Mouse (Mus musculus) MEL (cell line): ENCODE data around the gene Erg. TPM values are rescaled to one million over a fixed set of nuclear protein-coding genes. Genes with fewer than 3 reads are reported as not detected.
A peak's percentile ranks its signal among the peaks of the same experiment; 100 is the strongest.

Experiments
- DNase-seq: peaks from one replicate; pipeline ENCODE4 v3.0.0; 2011; ENCODE audit warnings: low read depth, low spot score
- H3K27ac ChIP-seq: 2 replicates; pipeline ENCODE4 v1.5.1; 2012; ENCODE audit warnings: low read depth, mild to moderate bottlenecking, control low read depth, low read length, moderate library complexity; ENCODE audit not compliant: control insufficient read depth
- H3K27me3 ChIP-seq, 2 experiments: fragments of 150-350 bp in 1 of 2; sonication (generic) in 1 of 2; 2 replicates each; pipeline ENCODE4 v1.6.1; 2012; ENCODE audit warnings: low read length in 2 of 2, mild to moderate bottlenecking in 2 of 2, improper control_type of control experiment in 1 of 2, moderate library complexity in 1 of 2; ENCODE audit not compliant: insufficient read depth in 2 of 2, control insufficient read depth in 1 of 2
- H3K36me3 ChIP-seq, 2 experiments: 2 replicates each; pipeline ENCODE4 v1.6.1; 2012 to 2014; ENCODE audit warnings: low read length in 2 of 2, improper control_type of control experiment in 1 of 2, inconsistent platforms in 1 of 2, mild to moderate bottlenecking in 1 of 2; ENCODE audit not compliant: insufficient read depth in 2 of 2, control insufficient read depth in 1 of 2
- H3K4me1 ChIP-seq, 2 experiments: fragments of 150-350 bp in 1 of 2; sonication (generic) in 1 of 2; 2 replicates each; pipeline ENCODE4 v1.6.1; 2012; ENCODE audit warnings: low read length in 2 of 2, improper control_type of control experiment in 1 of 2, mild to moderate bottlenecking in 1 of 2; ENCODE audit not compliant: insufficient read depth in 2 of 2, control insufficient read depth in 1 of 2
- H3K4me3 ChIP-seq, 2 experiments: fragments of 150-350 bp in 1 of 2; sonication (generic) in 1 of 2; 2 replicates each; pipeline ENCODE4 v1.5.1; 2012; ENCODE audit warnings: low read depth in 2 of 2, low read length in 2 of 2, mild to moderate bottlenecking in 2 of 2, moderate library complexity in 2 of 2, control low read depth in 1 of 2, improper control_type of control experiment in 1 of 2; ENCODE audit not compliant: control insufficient read depth in 1 of 2, insufficient read depth in 1 of 2
- H3K79me2 ChIP-seq: 2 replicates; pipeline ENCODE4 v1.6.1; 2012; ENCODE audit warnings: mild to moderate bottlenecking, low read length, moderate library complexity; ENCODE audit not compliant: control insufficient read depth, poor library complexity, insufficient read depth
- H3K9ac ChIP-seq: 2 replicates; pipeline ENCODE4 v1.6.1; 2012; ENCODE audit warnings: low read depth, mild to moderate bottlenecking, control low read depth, low read length, moderate library complexity; ENCODE audit not compliant: control insufficient read depth, poor library complexity, severe bottlenecking
- H3K9me3 ChIP-seq: fragments of 150-350 bp; sonication (generic); replicated peaks from 2 replicates; pipeline ENCODE4 v1.6.1; 2012; ENCODE audit warnings: mild to moderate bottlenecking, low read length, improper control_type of control experiment, moderate library complexity; ENCODE audit not compliant: insufficient read depth
- BHLHE40 ChIP-seq: IDR thresholded peaks from 2 replicates; pipeline ENCODE4 v1.6.1; 2012; ENCODE audit warnings: low read depth, mild to moderate bottlenecking, inconsistent platforms, low read length, improper control_type of control experiment, borderline replicate concordance
- CHD2 ChIP-seq: IDR thresholded peaks from 2 replicates; pipeline ENCODE4 v1.6.1; 2011; ENCODE audit warnings: low read length, improper control_type of control experiment
- E2F4 ChIP-seq: IDR thresholded peaks from 2 replicates; pipeline ENCODE4 v1.6.1; 2011; ENCODE audit warnings: low read depth, low read length, improper control_type of control experiment, borderline replicate concordance
- ELF1 ChIP-seq: IDR thresholded peaks from 2 replicates; pipeline ENCODE4 v1.6.1; 2014; ENCODE audit warnings: low read depth, mild to moderate bottlenecking, inconsistent platforms, low read length, improper control_type of control experiment, moderate library complexity
- EP300 ChIP-seq, 2 experiments: IDR thresholded peaks; 2 replicates each; pipeline ENCODE4 v1.6.1; 2011; ENCODE audit warnings: improper control_type of control experiment in 2 of 2, low read length in 2 of 2, low read depth in 1 of 2, mild to moderate bottlenecking in 1 of 2
- ETS1 ChIP-seq: IDR thresholded peaks from 2 replicates; pipeline ENCODE4 v1.6.1; 2012; ENCODE audit warnings: low read depth, mild to moderate bottlenecking, inconsistent platforms, low read length, improper control_type of control experiment, moderate library complexity
- GABPA ChIP-seq: IDR thresholded peaks from 2 replicates; pipeline ENCODE4 v1.6.1; 2012; ENCODE audit warnings: low read depth, mild to moderate bottlenecking, inconsistent platforms, low read length, improper control_type of control experiment, moderate library complexity
- GATA1 ChIP-seq: IDR thresholded peaks from 2 replicates; pipeline ENCODE4 v1.6.1; 2011; ENCODE audit warnings: low read depth, low read length, improper control_type of control experiment
- KAT2A ChIP-seq: conservative IDR thresholded peaks from 2 replicates; pipeline ENCODE4 v1.6.1; 2012; ENCODE audit warnings: low read depth, low read length, improper control_type of control experiment, inconsistent platforms
- MAFK ChIP-seq: IDR thresholded peaks from 2 replicates; pipeline ENCODE4 v1.6.1; 2011; ENCODE audit warnings: low read depth, mild to moderate bottlenecking, low read length, improper control_type of control experiment, borderline replicate concordance
- NELFE ChIP-seq: IDR thresholded peaks from 2 replicates; pipeline ENCODE4 v1.6.1; 2011; ENCODE audit warnings: low read depth, low read length, improper control_type of control experiment
- NRF1 ChIP-seq: IDR thresholded peaks from 2 replicates; pipeline ENCODE4 v1.6.1; 2014; ENCODE audit warnings: low read depth, mild to moderate bottlenecking, inconsistent platforms, low read length, improper control_type of control experiment, moderate library complexity; ENCODE audit not compliant: poor library complexity, insufficient read depth, severe bottlenecking
- POLR2AphosphoS2 ChIP-seq: IDR thresholded peaks from 2 replicates; pipeline ENCODE4 v1.6.1; 2011; ENCODE audit warnings: low read length, improper control_type of control experiment
- POLR2AphosphoS5 ChIP-seq: IDR thresholded peaks from 2 replicates; pipeline ENCODE4 v1.6.1; 2012; ENCODE audit warnings: low read depth, borderline replicate concordance, mild to moderate bottlenecking, inconsistent platforms, low read length, moderate library complexity, mixed read lengths
- RCOR1 ChIP-seq: IDR thresholded peaks from 2 replicates; pipeline ENCODE4 v1.6.1; 2012; ENCODE audit warnings: low read depth, mild to moderate bottlenecking, inconsistent platforms, low read length, improper control_type of control experiment
- TAL1 ChIP-seq: IDR thresholded peaks from 2 replicates; pipeline ENCODE4 v1.6.1; 2012; ENCODE audit warnings: mild to moderate bottlenecking, inconsistent platforms, low read length, moderate library complexity, mixed read lengths
- TBP ChIP-seq: IDR thresholded peaks from 2 replicates; pipeline ENCODE4 v1.8.0; 2011; ENCODE audit warnings: low read depth, low read length, improper control_type of control experiment
- TCF12 ChIP-seq: IDR thresholded peaks from 2 replicates; pipeline ENCODE4 v1.6.1; 2014; ENCODE audit warnings: low read depth, mild to moderate bottlenecking, inconsistent platforms, low read length, improper control_type of control experiment, moderate library complexity
- UBTF ChIP-seq: IDR thresholded peaks from 2 replicates; pipeline ENCODE4 v1.6.1; 2012; ENCODE audit warnings: low read depth, mild to moderate bottlenecking, inconsistent platforms, low read length, improper control_type of control experiment, moderate library complexity, borderline replicate concordance; ENCODE audit not compliant: insufficient read depth
- USF1 ChIP-seq: IDR thresholded peaks from 2 replicates; pipeline ENCODE4 v1.6.1; 2014; ENCODE audit warnings: low read depth, mild to moderate bottlenecking, inconsistent platforms, low read length, improper control_type of control experiment, moderate library complexity
- USF2 ChIP-seq, 2 experiments: IDR thresholded peaks; 2 replicates each; pipeline ENCODE4 v1.6.1; 2011 to 2012; ENCODE audit warnings: improper control_type of control experiment in 2 of 2, low read length in 2 of 2, borderline replicate concordance in 1 of 2, inconsistent platforms in 1 of 2, low read depth in 1 of 2, mild to moderate bottlenecking in 1 of 2; ENCODE audit not compliant: insufficient read depth in 1 of 2
- ZC3H11A ChIP-seq: IDR thresholded peaks from 2 replicates; pipeline ENCODE4 v1.6.1; 2012; ENCODE audit warnings: low read depth, mild to moderate bottlenecking, inconsistent platforms, low read length, improper control_type of control experiment
- ZKSCAN1 ChIP-seq: IDR thresholded peaks from 2 replicates; pipeline ENCODE4 v1.6.1; 2012; ENCODE audit warnings: low read depth, mild to moderate bottlenecking, inconsistent platforms, low read length, improper control_type of control experiment, moderate library complexity
- ZNF384 ChIP-seq: IDR thresholded peaks from 2 replicates; pipeline ENCODE4 v1.6.1; 2012; ENCODE audit warnings: low read depth, mild to moderate bottlenecking, inconsistent platforms, low read length, improper control_type of control experiment
- polyA plus RNA-seq, 2 experiments: library from polyadenylated mRNA; stranded (reverse) in 1 of 2; unstranded in 1 of 2; fragments of >175 nt in 1 of 2; fragments of >200 nt in 1 of 2; gene quantifications; 2 replicates each; pipeline versions ENCODE4 v1.2.1 to v1.2.4; 2012; ENCODE audit warnings: low replicate concordance in 2 of 2, low read depth in 1 of 2; ENCODE audit not compliant: insufficient read length in 2 of 2, insufficient read depth in 1 of 2, missing spikeins in 1 of 2
- total RNA-seq: library from RNA; depleted of rRNA; stranded (reverse); fragments of 300-350 nt; gene quantifications from 2 replicates; pipeline ENCODE4 v1.2.3, GENCODE M21; 2012

Gene Erg
- total and polyA plus RNA-seq, 3 experiments = 0.11 to 0.27 TPM; not detected in 1

GRCm38 (mm10) chr16:95452411-95452810 lies 134.0 kb downstream of the Erg start:
- no peak for DNase-seq
- H3K27ac ChIP-seq = no peak overlapping the region
- H3K4me3 ChIP-seq = no peak overlapping the region
- H3K9ac ChIP-seq = no peak overlapping the region
- peaks cover 2 to 10% of the 10 kb centered on the region in 2 experiments for H3K4me1 ChIP-seq
- peaks cover 0 to 13% of the 10 kb centered on the region in 2 experiments; a peak in 2 of 4 replicates for H3K36me3 ChIP-seq
- H3K79me2 ChIP-seq = no peaks in the 10 kb centered on the region
- TF ChIP-seq TAL1 (no peak), ELF1 (no peak), NELFE (no peak), TBP (no peak), ZNF384 (no peak), GABPA (no peak), UBTF (no peak), USF2 (IDR thresholded peaks at IDR 0.05; ENCODE audit: borderline replicate concordance in 1 of 2, insufficient read depth in 1 of 2, low read depth in 1 of 2, low read length in 2 of 2) (no peak), ZC3H11A (no peak), TCF12 (no peak), E2F4 (no peak)
- H3K27me3 ChIP-seq = peaks cover 0 to 2% of the 10 kb centered on the region in 2 experiments; a peak in 2 of 4 replicates
- no peaks in the 10 kb centered on the region for H3K9me3 ChIP-seq

GRCm38 (mm10) chr16:95449361-95449725 lies 137.1 kb downstream of the Erg start:
- H3K27me3 ChIP-seq = 0 out of 4 replicates have a peak, but pooled peaks cover 0 to 2% of the 10 kb centered on the region in 2 experiments
- no peaks in the 10 kb centered on the region for H3K9me3 ChIP-seq
- DNase-seq = peak; percentile 46
- no peak overlapping the region for H3K9ac ChIP-seq
- peak overlapping the region; percentile 7; the same call in 1 of the 2 replicates for H3K27ac ChIP-seq
- no peaks in the 10 kb centered on the region for H3K79me2 ChIP-seq
- H3K36me3 ChIP-seq = peaks cover 0 to 13% of the 10 kb centered on the region in 2 experiments; a peak in 2 of 4 replicates
- no peak for TF ChIP-seq POLR2AphosphoS2
- TF ChIP-seq CHD2 = no peak
- no peak for TF ChIP-seq KAT2A
- no peak for TF ChIP-seq ZKSCAN1
- peak in 1 of 2 experiments; percentile 38; a peak in 2 of 4 replicates for TF ChIP-seq EP300 (IDR thresholded peaks at IDR 0.05; ENCODE audit: low read depth in 1 of 2, low read length in 2 of 2)
- 0 out of 2 replicates have a peak, but pooled peaks have one; percentile 40 for TF ChIP-seq ELF1
- peak; percentile 3; the same call in 1 of the 2 replicates for TF ChIP-seq ETS1
- no peak for TF ChIP-seq POLR2AphosphoS5
- TF ChIP-seq BHLHE40 = no peak
- no peak for TF ChIP-seq RCOR1
- TF ChIP-seq USF1 = no peak
- TF ChIP-seq GATA1 = 0 out of 2 replicates have a peak, but pooled peaks have one; percentile 2
- no peak for TF ChIP-seq E2F4
- no peak for TF ChIP-seq MAFK
- no peak for TF ChIP-seq NRF1
- H3K4me3 ChIP-seq = no peak overlapping the region
- peaks cover 2 to 10% of the 10 kb centered on the region in 2 experiments for H3K4me1 ChIP-seq
